Mouse (Mus musculus) thymus, adult 2 months (tissue): ENCODE results near the gene Cenpm.

Source experiments
- CTCF ChIP-seq: fragments of 200-500 bp; IDR thresholded peaks from 2 replicates; pipeline ENCODE4 v1.5.1; 2012; ENCODE audit warnings: mild to moderate bottlenecking, control low read depth, low read length, moderate library complexity, borderline replicate concordance; ENCODE audit not compliant: control insufficient read depth, poor library complexity, insufficient read depth; ENCODE audit errors: extremely low read depth
- POLR2A ChIP-seq: fragments of 200-500 bp; IDR thresholded peaks from 2 replicates; pipeline ENCODE4 v1.6.1; 2012; ENCODE audit warnings: mild to moderate bottlenecking, low read length, control low read depth, moderate library complexity; ENCODE audit not compliant: control insufficient read depth, poor library complexity, insufficient read depth; ENCODE audit errors: extremely low read depth

DNA sequence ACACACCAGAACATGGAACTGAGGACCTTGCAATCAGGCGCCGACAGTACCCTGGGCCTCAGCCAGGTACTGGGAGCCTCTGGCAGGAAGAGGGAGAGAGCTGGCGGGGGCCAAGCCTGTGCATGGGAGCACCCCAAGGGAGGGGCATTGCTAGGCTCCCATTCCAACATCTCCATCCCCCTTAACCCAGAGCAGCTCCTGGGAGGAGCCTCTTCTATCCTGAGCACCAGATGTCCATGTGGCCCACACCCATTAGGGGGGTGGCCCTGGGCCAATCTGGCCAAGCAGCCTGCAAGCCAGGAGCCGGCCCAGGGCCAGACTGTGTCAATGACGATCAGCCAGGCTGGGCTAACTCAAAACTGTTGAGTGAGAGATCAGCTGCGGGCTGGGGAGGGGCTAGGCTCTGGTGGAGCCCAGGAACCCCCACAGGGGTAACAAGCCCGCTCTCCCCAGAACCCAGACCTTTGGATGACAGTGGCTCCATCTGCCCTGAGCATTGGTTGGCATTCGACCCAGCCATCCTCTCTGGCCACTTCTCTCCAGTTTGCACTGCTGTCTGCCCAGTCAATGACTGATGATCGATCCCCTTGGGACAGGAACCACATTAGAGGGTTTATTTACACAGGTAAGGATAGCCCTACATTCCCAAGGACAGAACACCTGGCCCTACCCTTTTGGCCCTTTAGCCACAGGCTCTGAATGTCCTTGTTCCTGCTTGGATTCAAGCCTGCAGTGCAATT is 38.0 kb downstream of the Cenpm start:
- TF ChIP-seq CTCF (no peak), POLR2A (no peak)
